Mouse (Mus musculus): ENCODE results near the gene Ptpro. TPM values are rescaled to one million over a fixed set of nuclear protein-coding genes. Genes with fewer than 3 reads are reported as not detected.

The Ptpro gene
- polyA plus RNA-seq, 1 experiment from 2014 or later, result 3.7 TPM

DNA sequence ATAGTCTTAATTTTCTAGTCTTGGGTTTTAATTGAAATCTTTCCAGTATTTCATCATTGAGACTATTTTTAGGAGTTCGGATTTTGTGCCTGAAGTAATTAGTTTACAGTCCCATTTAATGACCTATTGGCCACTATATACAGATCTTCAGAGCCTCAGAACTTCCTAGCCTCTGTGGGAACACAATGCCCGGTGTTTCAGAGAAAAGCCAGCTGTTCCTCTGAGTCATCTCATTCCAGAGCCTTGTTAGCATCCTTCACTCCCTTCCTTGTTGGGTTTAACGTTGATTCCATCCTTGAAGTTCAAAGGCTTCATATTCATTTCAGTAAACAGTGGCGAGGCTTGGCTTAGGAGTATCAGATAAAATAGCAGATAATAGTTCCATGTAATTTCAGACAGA is 87.0 kb downstream of the Ptpro start:
- Histone ChIP-seq H3K27ac (no peak overlapping the region), H3K9me3 (replicated peaks) (no peaks in the 10 kb centered on the region), H3K4me3 (no peak overlapping the region), H3K36me3 (no peaks in the 10 kb centered on the region), H3K4me1 (replicated peaks) (no peaks in the 10 kb centered on the region), H3K9ac (no peak overlapping the region), H3K4me2 (no peak overlapping the region), H3K27me3 (no peaks in the 10 kb centered on the region)
- ATAC-seq (replicated peaks; ENCODE audit: insufficient number of reproducible peaks, insufficient read depth, low FRiP score, low read depth), result no peak
- WGBS, result 40% methylated on average over 4 of the region's 4 CpGs

DNA sequence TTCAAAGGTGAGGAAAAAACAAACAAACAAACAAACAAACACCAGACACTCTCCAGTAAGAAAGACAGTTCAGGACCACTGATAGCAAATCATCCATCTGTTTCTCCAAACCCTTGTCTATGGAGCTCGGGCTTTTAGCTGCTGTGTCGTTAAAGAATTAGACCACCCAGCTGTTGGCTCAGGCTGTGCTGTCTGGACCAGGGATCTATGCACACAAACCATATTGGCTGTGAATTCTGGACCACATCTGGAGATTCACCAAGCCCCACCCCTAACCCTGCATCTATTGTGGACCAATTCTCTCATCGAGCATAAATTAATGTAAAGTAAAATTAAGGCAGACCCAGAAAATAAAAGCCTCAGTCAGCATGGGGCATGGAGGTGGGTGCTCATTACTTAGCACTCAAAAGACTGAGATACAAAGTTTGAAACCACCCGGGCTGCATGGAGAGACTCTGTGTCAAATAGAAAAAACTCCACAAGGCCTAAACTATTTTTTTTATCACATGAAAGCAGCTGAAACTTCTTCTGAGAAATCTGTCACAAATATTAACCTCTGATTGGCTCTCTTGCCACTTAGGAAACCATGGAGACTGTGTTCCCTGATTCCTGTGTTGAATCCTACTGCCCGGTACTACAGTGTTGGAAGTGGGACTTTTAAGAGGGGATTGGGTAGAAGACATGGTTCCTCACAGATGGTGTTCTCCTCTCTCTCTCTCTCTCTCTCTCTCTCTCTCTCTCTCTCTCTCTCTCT is 91.7 kb downstream of the Ptpro start:
- Histone ChIP-seq H3K9me3 (replicated peaks) (no peaks in the 10 kb centered on the region), H3K4me1 (replicated peaks) (no peaks in the 10 kb centered on the region), H3K4me3 (no peak overlapping the region), H3K27me3 (no peaks in the 10 kb centered on the region), H3K9ac (no peak overlapping the region), H3K36me3 (no peaks in the 10 kb centered on the region), H3K4me2 (no peak overlapping the region), H3K27ac (no peak overlapping the region)
- 61% methylated on average over 5 of the region's 5 CpGs for WGBS
- ATAC-seq (replicated peaks; ENCODE audit: insufficient number of reproducible peaks, insufficient read depth, low FRiP score, low read depth), result no peak

DNA sequence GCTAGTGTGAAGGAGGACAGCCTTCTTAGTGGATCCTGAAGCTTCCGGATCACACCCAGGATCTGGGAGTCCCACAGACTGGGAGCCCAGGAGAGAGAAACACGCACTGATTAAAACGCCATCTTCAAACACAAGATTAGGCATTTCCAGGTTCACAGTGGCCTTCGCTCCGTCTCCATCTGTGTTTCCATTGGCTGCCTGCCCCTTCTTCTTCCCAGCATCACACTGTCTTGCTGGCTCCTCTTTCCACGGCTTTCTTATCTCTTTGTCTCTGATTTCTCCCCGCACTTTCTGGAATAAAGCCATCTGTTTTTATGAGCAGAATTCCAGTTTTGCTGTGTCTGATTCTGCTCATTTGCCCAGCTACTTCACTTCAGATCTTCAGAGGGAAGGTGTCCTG is 108.0 kb downstream of the Ptpro start:
- H3K27me3 ChIP-seq, result no peaks in the 10 kb centered on the region
- no peak overlapping the region for H3K4me3 ChIP-seq
- no peak overlapping the region for H3K4me2 ChIP-seq
- peaks cover 9% of the 10 kb centered on the region for H3K4me1 ChIP-seq (replicated peaks)
- ATAC-seq (replicated peaks; ENCODE audit: insufficient number of reproducible peaks, insufficient read depth, low FRiP score, low read depth), result no peak
- H3K9me3 ChIP-seq (replicated peaks), result no peaks in the 10 kb centered on the region
- no peak overlapping the region for H3K27ac ChIP-seq
- H3K9ac ChIP-seq, result no peak overlapping the region
- WGBS, result 53% methylated on average over 7 of the region's 7 CpGs
- no peaks in the 10 kb centered on the region for H3K36me3 ChIP-seq

DNA sequence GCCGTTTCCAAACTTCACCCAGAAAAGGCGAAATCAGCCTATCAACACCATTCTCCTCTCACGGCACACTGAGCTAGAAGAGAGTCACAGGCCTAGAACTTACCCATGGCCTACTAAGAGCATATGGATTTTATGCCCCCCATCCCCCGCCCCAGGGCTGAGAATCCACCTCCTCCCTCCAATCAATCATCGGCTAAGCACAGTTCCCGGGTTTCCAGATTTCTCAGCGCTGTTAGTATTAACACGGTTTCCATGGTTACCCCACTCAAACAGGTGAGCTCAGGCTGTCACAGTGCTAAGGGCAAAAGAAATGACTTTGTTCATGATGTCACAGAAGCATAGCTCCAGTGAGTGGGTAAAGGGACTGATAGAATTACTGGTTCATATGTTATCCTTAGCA is 110.1 kb downstream of the Ptpro start:
- H3K4me2 ChIP-seq, result no peak overlapping the region
- H3K4me1 ChIP-seq (replicated peaks), result peaks cover 9% of the 10 kb centered on the region
- H3K9me3 ChIP-seq (replicated peaks), result no peaks in the 10 kb centered on the region
- no peak overlapping the region for H3K4me3 ChIP-seq
- WGBS, result 64% methylated on average over 8 of the region's 8 CpGs
- no peaks in the 10 kb centered on the region for H3K36me3 ChIP-seq
- no peak for ATAC-seq (replicated peaks; ENCODE audit: insufficient number of reproducible peaks, insufficient read depth, low FRiP score, low read depth)
- no peak overlapping the region for H3K9ac ChIP-seq
- no peak overlapping the region for H3K27ac ChIP-seq
- H3K27me3 ChIP-seq, result no peaks in the 10 kb centered on the region

DNA sequence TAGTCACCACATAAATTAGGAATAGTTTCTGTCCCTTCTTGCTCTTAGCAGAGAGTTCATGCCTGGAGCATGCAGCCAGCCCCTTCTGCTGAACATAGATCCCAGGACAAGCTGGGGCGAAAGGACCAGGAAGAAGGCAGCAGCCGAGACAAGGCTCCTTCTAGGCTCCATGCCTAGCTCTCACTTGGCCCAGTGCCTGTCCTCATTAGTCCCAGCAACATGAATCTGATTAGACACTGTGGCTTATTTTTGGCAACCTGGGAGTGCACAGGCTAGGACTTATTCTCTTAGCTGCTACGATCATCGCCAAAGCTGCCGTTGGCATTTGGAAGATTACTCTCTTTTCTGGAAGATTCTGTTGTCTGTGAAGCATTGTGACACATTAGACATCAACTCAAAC is 112.6 kb downstream of the Ptpro start:
- H3K4me1 ChIP-seq (replicated peaks), result peaks cover 9% of the 10 kb centered on the region
- peak; percentile 81; the same call in 1 of the 2 replicates for ATAC-seq (replicated peaks; ENCODE audit: insufficient number of reproducible peaks, insufficient read depth, low FRiP score, low read depth)
- H3K9ac ChIP-seq, result no peak overlapping the region
- H3K36me3 ChIP-seq, result no peaks in the 10 kb centered on the region
- WGBS, result 27% methylated on average over 5 of the region's 5 CpGs
- H3K27ac ChIP-seq, result peak overlapping the region; percentile 21; the same call in 1 of the 2 replicates
- H3K4me3 ChIP-seq, result no peak overlapping the region
- peak overlapping the region; percentile 27; the same call in 1 of the 2 replicates for H3K4me2 ChIP-seq
- no peaks in the 10 kb centered on the region for H3K27me3 ChIP-seq
- H3K9me3 ChIP-seq (replicated peaks), result no peaks in the 10 kb centered on the region

DNA sequence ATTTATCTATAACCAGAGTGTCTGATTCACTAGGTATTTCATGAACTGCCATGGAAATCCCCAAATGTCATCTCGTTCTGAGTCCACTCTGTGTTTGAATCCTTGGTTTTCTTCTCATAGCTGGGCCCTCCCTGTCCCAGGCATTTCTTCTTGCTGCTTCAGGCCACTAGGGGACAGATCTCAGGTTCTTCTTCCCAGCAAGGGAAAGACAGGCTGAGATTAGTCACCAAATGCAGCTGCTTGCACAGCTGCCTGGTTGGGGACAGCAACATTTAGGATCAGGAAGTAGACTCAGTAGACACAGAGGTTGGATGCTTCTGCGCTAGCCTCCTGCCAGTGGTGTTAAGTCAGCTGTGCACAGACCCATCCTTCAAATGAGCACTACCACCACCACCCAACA is 113.5 kb downstream of the Ptpro start:
- Histone ChIP-seq H3K9ac (no peak overlapping the region), H3K4me3 (no peak overlapping the region), H3K27ac (no peak overlapping the region), H3K4me2 (no peak overlapping the region), H3K36me3 (no peaks in the 10 kb centered on the region), H3K4me1 (replicated peaks) (peaks cover 14% of the 10 kb centered on the region), H3K27me3 (no peaks in the 10 kb centered on the region), H3K9me3 (replicated peaks) (no peaks in the 10 kb centered on the region)
- 81% methylated on average over 2 of the region's 2 CpGs for WGBS
- no peak for ATAC-seq (replicated peaks; ENCODE audit: insufficient number of reproducible peaks, insufficient read depth, low FRiP score, low read depth)

DNA sequence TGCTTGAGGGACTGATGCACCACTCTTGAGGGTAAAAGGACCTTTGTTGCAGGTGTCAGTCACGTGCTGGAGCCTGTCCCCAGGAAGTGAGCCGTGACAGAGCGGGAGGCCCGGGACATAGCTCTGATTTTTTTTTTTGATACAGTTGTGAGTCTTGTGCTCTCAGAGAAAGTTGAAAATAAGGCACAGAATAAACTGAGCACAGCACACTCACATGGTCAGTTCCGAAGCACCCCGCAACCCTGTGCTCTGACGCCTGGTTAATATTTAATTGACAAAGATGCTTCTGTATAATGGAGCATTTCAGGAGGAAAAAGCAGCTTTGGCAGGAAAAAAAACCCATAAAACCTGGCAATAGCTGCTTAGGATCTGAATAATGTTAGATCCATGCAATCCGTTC is 118.6 kb downstream of the Ptpro start:
- no peak for ATAC-seq (replicated peaks; ENCODE audit: insufficient number of reproducible peaks, insufficient read depth, low FRiP score, low read depth)
- Histone ChIP-seq H3K4me2 (no peak overlapping the region), H3K4me1 (replicated peaks) (peaks cover 12% of the 10 kb centered on the region; the same call in 1 of the 2 replicates), H3K27ac (no peak overlapping the region), H3K9me3 (replicated peaks) (no peaks in the 10 kb centered on the region), H3K27me3 (no peaks in the 10 kb centered on the region), H3K9ac (no peak overlapping the region), H3K4me3 (no peak overlapping the region), H3K36me3 (no peaks in the 10 kb centered on the region)
- WGBS, result 64% methylated on average over 8 of the region's 8 CpGs

DNA sequence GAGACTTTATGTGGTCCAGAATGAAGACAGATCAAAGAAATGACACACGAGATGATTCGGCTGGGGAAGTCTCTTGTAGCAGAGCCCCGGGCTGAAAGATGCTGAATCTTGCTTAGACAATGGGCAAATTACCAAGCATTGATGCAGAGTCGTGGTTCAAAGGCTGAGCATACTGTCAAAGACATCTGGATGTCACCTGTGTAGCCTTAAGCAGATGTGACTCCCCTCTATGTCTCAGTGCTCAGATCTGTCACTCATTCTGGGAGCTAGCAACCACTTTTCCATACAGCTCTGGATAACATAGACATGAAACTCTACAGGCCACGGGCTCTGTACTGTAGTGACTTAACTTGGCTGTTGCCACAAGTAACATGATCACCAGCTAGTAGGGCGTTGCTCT is 119.3 kb downstream of the Ptpro start:
- no peaks in the 10 kb centered on the region for H3K9me3 ChIP-seq (replicated peaks)
- H3K27ac ChIP-seq, result no peak overlapping the region
- no peak for ATAC-seq (replicated peaks; ENCODE audit: insufficient number of reproducible peaks, insufficient read depth, low FRiP score, low read depth)
- no peak overlapping the region for H3K9ac ChIP-seq
- H3K27me3 ChIP-seq, result no peaks in the 10 kb centered on the region
- no peak overlapping the region for H3K4me2 ChIP-seq
- WGBS, result 72% methylated on average over 6 of the region's 6 CpGs
- H3K4me3 ChIP-seq, result no peak overlapping the region
- no peaks in the 10 kb centered on the region for H3K36me3 ChIP-seq
- peaks cover 12% of the 10 kb centered on the region; the same call in 1 of the 2 replicates for H3K4me1 ChIP-seq (replicated peaks)

DNA sequence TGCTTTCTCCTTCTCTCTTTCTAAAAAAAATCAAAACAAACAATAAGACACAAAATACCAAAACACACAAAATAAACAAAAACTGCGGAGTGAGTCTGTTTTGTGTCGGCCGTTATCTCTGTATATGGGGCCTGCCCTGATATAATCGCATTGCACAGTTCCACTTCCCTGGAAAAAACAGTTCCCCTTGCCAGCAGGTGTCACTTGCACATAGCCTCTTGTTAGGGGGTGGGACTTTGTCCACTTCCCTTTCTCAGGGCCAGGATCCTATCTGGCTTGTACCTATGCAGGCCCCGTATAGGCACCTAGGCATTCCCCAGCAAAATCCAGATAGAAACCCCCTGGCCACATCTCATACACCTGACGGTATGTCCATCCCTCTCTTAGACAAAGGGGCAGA is 121.8 kb downstream of the Ptpro start:
- no peaks in the 10 kb centered on the region for H3K36me3 ChIP-seq
- no peaks in the 10 kb centered on the region for H3K9me3 ChIP-seq (replicated peaks)
- H3K27ac ChIP-seq, result no peak overlapping the region
- H3K4me2 ChIP-seq, result no peak overlapping the region
- H3K27me3 ChIP-seq, result no peaks in the 10 kb centered on the region
- no peak overlapping the region for H3K4me3 ChIP-seq
- WGBS, result 56% methylated on average over 6 of the region's 6 CpGs
- H3K4me1 ChIP-seq (replicated peaks), result peaks cover 12% of the 10 kb centered on the region; the same call in 1 of the 2 replicates
- no peak for ATAC-seq (replicated peaks; ENCODE audit: insufficient number of reproducible peaks, insufficient read depth, low FRiP score, low read depth)
- H3K9ac ChIP-seq, result no peak overlapping the region

DNA sequence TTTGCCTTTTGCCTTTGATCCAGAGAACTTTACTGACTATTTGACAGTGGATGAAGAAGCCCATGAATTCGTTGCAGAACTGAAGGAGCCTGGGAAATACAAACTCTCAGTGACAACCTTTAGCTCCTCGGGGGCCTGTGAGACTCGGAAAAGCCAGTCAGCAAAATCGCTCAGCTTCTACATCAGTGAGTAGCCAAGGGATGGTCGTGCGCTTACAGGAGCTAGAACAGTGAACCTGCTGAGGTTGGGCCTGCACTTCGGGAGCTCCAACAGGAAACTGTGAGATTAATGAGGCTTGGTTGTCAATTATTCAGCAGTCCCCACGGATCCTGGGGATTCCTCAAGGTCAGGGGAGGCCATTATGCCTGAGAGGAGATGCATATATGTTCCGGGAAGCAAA is 130.4 kb downstream of the Ptpro start:
- Histone ChIP-seq H3K36me3 (no peaks in the 10 kb centered on the region), H3K4me1 (replicated peaks) (no peaks in the 10 kb centered on the region), H3K9me3 (replicated peaks) (no peaks in the 10 kb centered on the region), H3K27ac (no peak overlapping the region), H3K4me3 (no peak overlapping the region), H3K27me3 (no peaks in the 10 kb centered on the region), H3K9ac (no peak overlapping the region), H3K4me2 (no peak overlapping the region)
- 52% methylated on average over 9 of the region's 9 CpGs for WGBS
- no peak for ATAC-seq (replicated peaks; ENCODE audit: insufficient number of reproducible peaks, insufficient read depth, low FRiP score, low read depth)

DNA sequence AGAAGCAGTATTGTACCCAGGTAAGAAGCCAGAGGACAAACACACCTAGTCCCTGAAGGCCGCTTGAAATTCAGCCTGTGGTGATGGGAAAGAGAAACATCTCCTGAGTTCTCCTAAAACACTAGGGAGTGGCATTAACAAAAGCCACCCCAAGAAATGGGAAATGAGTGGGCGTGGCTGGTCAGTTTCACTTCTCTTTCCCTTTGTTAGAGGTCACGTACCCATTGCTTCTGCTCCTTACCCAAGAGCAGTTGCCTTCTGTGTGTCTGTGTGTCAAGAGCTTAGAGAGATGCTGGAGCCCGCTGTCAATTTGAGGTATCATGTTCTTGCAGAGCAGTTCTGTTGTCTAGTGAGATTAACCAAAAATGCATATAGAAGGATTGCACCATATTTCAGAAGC is 134.2 kb downstream of the Ptpro start:
- Histone ChIP-seq H3K9me3 (replicated peaks) (no peaks in the 10 kb centered on the region), H3K4me3 (no peak overlapping the region), H3K9ac (no peak overlapping the region), H3K4me2 (no peak overlapping the region), H3K27ac (no peak overlapping the region), H3K4me1 (replicated peaks) (no peaks in the 10 kb centered on the region), H3K36me3 (no peaks in the 10 kb centered on the region), H3K27me3 (no peaks in the 10 kb centered on the region)
- 81% methylated on average over 4 of the region's 4 CpGs for WGBS
- ATAC-seq (replicated peaks; ENCODE audit: insufficient number of reproducible peaks, insufficient read depth, low FRiP score, low read depth), result no peak

DNA sequence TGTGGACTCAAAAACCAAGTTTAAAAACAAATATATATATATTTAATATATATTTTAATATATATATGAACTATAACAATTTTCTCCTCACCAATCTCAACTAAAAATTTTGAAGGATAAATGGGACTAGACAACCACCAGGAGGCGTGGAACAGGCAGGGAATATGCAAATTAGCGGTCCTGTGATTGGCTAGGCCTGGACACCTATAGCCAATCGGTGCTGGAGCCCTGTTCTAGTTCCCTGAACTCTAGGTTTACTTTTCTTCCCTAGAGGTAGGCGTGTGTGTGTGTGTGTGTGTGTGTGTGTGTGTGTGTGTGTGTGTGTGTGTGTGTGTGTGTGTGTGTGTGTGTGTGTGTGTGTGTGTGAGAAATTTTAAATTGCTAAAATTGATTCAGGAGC is 134.8 kb downstream of the Ptpro start:
- Histone ChIP-seq H3K9ac (no peak overlapping the region), H3K4me3 (no peak overlapping the region), H3K27me3 (no peaks in the 10 kb centered on the region), H3K27ac (no peak overlapping the region), H3K4me2 (no peak overlapping the region), H3K36me3 (no peaks in the 10 kb centered on the region), H3K9me3 (replicated peaks) (no peaks in the 10 kb centered on the region), H3K4me1 (replicated peaks) (no peaks in the 10 kb centered on the region)
- WGBS, result 54% methylated on average over 4 of the region's 4 CpGs
- no peak for ATAC-seq (replicated peaks; ENCODE audit: insufficient number of reproducible peaks, insufficient read depth, low FRiP score, low read depth)

All from heart, embryonic 15.5 days (tissue).